Mouse (Mus musculus): ENCODE data around the gene Mroh8.

DNA sequence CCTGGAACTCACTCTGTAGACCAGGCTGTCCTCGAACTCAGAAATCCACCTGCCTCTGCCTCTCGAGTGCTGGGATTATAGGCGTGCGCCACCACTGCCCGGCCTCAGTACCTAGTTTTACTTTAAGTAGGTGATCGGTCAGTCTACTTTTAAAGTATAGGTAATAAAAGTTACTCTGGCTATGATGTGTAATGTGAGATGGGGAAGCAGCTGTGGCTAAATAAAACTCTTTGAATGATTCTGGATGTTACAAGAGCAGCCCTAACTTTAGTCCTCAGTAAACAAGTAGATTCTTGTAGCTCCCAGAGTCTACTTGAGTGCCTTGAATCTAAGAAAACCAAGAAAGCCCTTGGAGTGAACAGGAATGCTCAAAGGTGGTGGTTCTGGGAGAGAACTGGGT, 106.4 kb downstream of the Mroh8 start:
- TF ChIP-seq CTCF (IDR thresholded peaks at IDR 0.05; ENCODE audit: control insufficient read depth, insufficient read depth, insufficient replicate concordance, low read depth, low read length) (no peak), POLR2A (IDR thresholded peaks at IDR 0.05; ENCODE audit: control insufficient read depth, low read depth, low read length) (no peak)
